Mouse (Mus musculus) Muller cell, postnatal 12 days (primary cell): ENCODE measurements around the gene Gm13119.
"Not testable (repeated sequence)": the region's sequence is repeated elsewhere in the genome, so short reads cannot be mapped to it uniquely, and the experiment has no call there.

Experiments used
- DNase-seq: peaks from one replicate; pipeline ENCODE4 v3.0.0-alpha.2; 2015; ENCODE audit errors: inconsistent ontology term

The Gm13119 gene

DNA sequence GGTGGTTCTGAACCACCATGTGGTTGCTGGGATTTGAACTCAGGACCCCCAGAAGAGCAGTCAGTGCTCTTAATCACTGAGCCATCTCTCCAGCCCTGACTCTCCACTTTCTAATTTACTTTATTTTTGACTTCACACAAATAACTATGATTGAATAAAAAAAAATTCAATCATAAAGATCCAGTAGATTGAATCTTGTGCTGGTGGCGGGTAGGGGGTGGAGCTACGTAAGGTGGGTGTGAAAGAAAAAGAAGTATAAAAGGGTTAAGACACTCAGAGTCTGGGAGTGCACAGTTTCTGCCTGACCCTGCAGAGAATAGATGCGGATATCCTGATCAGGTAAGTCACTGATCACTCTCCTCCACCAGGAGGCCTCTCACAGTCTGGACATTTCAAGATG, at the start of gene Gm13119:
Gene Gm13119 (plus strand): TSS at position 301 of the 400 bp plus-strand sequence.
- not testable (repeated sequence) for DNase-seq

- DNase-seq: not testable (repeated sequence)
These were observed 44.9 kb upstream of the Gm13119 start for GRCm38 (mm10) chr4:144312666-144313460.

GRCm38 (mm10) chr4:144329949-144330348, 27.8 kb upstream of the Gm13119 start, which contains the start of gene Gm13128:
TSS of gene Gm13128 (plus strand) at chr4:144330249.
- DNase-seq: not testable (repeated sequence)

GRCm38 (mm10) chr4:144335856-144336255, 21.9 kb upstream of the Gm13119 start:
- not testable (repeated sequence) for DNase-seq

DNA sequence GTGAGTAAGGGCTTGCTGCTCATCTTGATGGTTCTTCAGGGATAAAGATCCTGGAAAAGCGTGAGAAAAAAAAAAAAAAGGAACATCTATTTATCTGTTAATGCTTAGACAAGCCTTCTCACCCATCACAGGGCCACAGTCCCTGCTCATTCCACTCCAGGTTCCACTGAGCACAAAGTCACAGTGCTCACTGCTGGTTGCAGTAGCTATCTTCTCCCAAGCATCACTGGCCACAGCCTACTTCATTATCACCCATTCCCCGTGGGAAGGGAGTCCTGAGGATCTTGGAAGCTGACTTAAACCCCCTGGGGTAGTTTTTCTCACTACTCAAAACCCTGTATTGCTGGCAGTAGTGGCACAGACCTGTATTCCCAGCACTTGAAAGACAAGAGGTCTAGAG, 20.2 kb downstream of the Gm13119 start, which contains the start of gene Pramef20:
Gene Pramef20 (minus strand): TSS at position 23 of the 400 bp plus-strand sequence.
- DNase-seq: no peak

GRCm38 (mm10) chr4:144396316-144396715, 38.6 kb downstream of the Gm13119 start:
- no peak for DNase-seq

GRCm38 (mm10) chr4:144402712-144403111, 45.0 kb downstream of the Gm13119 start:
- DNase-seq: no peak

- DNase-seq: no peak
These were observed 46.8 kb downstream of the Gm13119 start for GRCm38 (mm10) chr4:144404456-144405086.

- DNase-seq: no peak
These were observed 48.5 kb downstream of the Gm13119 start for GRCm38 (mm10) chr4:144406261-144406660.

DNA sequence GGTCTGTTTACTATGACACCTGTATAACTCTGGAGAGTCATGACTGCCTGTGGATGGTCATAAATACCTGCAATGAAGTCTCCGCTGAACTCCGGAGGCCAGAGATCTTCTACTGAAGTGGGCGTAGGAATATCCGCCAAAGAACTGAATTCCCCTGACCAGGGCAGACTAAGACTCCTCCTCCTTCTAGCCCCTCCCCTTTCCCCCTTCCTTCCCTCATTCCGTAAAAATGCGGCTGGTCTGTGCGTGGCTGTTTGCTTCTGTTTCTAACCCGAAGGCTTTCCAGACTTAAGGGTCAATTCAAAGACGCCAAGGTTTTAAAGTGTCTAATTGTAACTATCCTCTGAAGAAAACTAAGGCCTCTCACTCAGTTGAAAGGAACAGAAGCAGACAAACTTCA, 50.5 kb downstream of the Gm13119 start, which contains the start of gene Pramef12:
Gene Pramef12 (minus strand): TSS at position 175 of the 400 bp plus-strand sequence.
- DNase-seq: no peak
